Mouse (Mus musculus) embryonic facial prominence, embryonic 12.5 days (tissue): ENCODE measurements around the gene Lrrc43. TPM values are rescaled to one million over a fixed set of nuclear protein-coding genes. Genes with fewer than 3 reads are reported as not detected.
A peak's percentile ranks its signal among the peaks of the same experiment; 100 is the strongest.

Experiments used
- ATAC-seq: fragments of 200-750 bp; cut with Nextera tagmentation; 2 replicates; pipeline ENCODE4 v1.8.0; 2017; ENCODE audit not compliant: insufficient number of reproducible peaks, insufficient read depth, low FRiP score, low TSS enrichment
- H3K27ac ChIP-seq: fragments of 300-500 bp; sonication (generic); 2 replicates; pipeline ENCODE4 v1.5.1; 2016; ENCODE audit warnings: mild to moderate bottlenecking
- H3K27me3 ChIP-seq: fragments of 300-500 bp; sonication (generic); 2 replicates; pipeline ENCODE4 v1.6.1; 2016; ENCODE audit warnings: mild to moderate bottlenecking, moderate library complexity
- H3K36me3 ChIP-seq: fragments of 300-500 bp; sonication (generic); 2 replicates; pipeline ENCODE4 v1.6.1; 2016; ENCODE audit warnings: mild to moderate bottlenecking
- H3K4me1 ChIP-seq: fragments of 300-500 bp; sonication (generic); 2 replicates; pipeline ENCODE4 v1.6.1; 2016
- H3K4me2 ChIP-seq: fragments of 300-500 bp; sonication (generic); replicated peaks from 2 replicates; pipeline ENCODE4 v1.6.1; 2016; ENCODE audit warnings: mild to moderate bottlenecking, moderate library complexity
- H3K4me3 ChIP-seq: fragments of 300-500 bp; sonication (generic); 2 replicates; pipeline ENCODE4 v1.5.1; 2016; ENCODE audit warnings: mild to moderate bottlenecking
- H3K9ac ChIP-seq: fragments of 300-500 bp; sonication (generic); 2 replicates; pipeline ENCODE4 v1.6.1; 2016; ENCODE audit warnings: mild to moderate bottlenecking, moderate library complexity
- H3K9me3 ChIP-seq: fragments of 300-500 bp; sonication (generic); 2 replicates; pipeline ENCODE4 v1.6.1; 2016; ENCODE audit warnings: mild to moderate bottlenecking, moderate library complexity
- WGBS: fragments of 180-500 bp; shearing (Covaris S2); methylation state at CpG from one replicate; pipeline ENCODE4 v1.1.7; 2016; 5-methylcytosine and 5-hydroxymethylcytosine counted together
- polyA plus RNA-seq: library from polyadenylated mRNA; unstranded; fragments of >200 nt; fragmentation: Nextera tagmentation; extraction: Ambion mirVana; gene quantifications from 2 replicates; pipeline ENCODE4 v1.2.1, GENCODE M21; 2016

The Lrrc43 gene
- polyA plus RNA-seq: not detected in 2 replicates

DNA sequence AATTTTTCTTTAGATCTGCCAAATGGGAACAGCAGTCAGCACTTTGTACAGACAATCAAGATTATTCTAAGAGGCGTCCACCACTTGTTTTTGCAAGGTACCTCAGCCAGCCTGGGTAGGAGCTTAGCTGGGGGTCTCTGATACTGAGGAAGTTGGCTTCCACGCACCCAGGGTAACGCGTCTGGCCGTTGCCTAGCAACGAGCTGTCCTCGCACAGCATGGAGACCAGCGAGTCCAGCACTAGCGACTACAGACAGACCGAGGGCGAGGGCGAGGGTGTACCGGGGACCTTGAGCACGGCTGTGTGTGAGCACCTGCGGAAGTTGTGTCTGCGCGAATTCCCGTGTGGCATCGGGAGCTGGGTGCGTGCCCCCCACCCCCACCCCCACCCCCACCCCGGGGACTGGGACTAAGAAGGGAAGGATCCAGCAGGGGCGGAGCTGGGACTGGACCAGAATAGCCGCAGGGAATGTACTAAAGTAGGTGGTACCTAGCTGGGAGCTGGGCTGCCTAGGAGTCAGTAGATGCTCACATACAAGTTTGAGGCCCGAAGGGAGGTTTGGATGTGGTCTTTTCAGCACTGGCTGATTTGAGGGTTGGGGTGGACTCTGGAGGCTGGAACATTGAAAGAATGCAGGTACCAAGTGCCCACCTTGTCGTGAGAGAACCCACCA lies at the start of gene Lrrc43, which contains the start of gene Il31:
TSS of gene Lrrc43 (plus strand) at position 194 of the 674 bp plus-strand sequence.
TSS of gene Il31 (minus strand) at position 378 of the 674 bp plus-strand sequence.
- WGBS: 6% methylated on average over 25 of the region's 25 CpGs

DNA sequence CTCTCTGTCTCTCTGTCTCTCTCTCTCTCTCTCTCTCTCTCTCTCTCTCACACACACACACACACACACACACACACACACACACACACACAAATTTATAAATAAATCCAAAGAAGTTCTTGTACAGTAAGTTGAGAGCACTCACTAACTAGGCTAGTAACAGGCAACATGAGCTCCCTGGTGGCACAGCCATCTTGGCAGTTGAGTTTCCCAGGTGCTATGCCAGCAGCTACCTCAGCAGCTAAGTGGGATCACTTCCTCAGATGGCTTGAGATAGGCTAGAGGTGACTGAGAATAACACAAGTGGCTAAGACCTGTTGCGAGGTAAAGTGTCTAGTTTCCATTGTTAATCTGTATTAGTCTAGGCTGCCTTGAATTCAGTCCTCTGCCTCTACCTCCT lies 49.8 kb upstream of the Lrrc43 start:
- H3K4me2 ChIP-seq: no peak overlapping the region
- 97% methylated on average over 1 of the region's 1 CpGs for WGBS
- no peak overlapping the region for H3K27ac ChIP-seq
- peaks cover 8% of the 10 kb centered on the region for H3K4me1 ChIP-seq
- H3K27me3 ChIP-seq: no peaks in the 10 kb centered on the region
- H3K9me3 ChIP-seq: no peaks in the 10 kb centered on the region
- no peak for ATAC-seq
- no peak overlapping the region for H3K4me3 ChIP-seq
- H3K36me3 ChIP-seq: peaks cover 15% of the 10 kb centered on the region
- no peak overlapping the region for H3K9ac ChIP-seq

More for the DNA sequence above, at the start of gene Lrrc43, which contains the start of gene Il31:
- Histone ChIP-seq H3K27me3 (no peaks in the 10 kb centered on the region), H3K4me1 (peaks cover 10% of the 10 kb centered on the region; the same call in 1 of the 2 replicates), H3K9ac (peak within 1 kb of the TSS; percentile 50; the same call in 1 of the 2 replicates), H3K27ac (no peak within 1 kb of the TSS), H3K4me3 (peak within 1 kb of the TSS; percentile 19; the same call in 1 of the 2 replicates), H3K36me3 (no peaks in the 10 kb centered on the region), H3K9me3 (no peaks in the 10 kb centered on the region), H3K4me2 (peak within 1 kb of the TSS; percentile 50)
- ATAC-seq: 0 out of 2 replicates have a peak, but pooled peaks have one; percentile 15

DNA sequence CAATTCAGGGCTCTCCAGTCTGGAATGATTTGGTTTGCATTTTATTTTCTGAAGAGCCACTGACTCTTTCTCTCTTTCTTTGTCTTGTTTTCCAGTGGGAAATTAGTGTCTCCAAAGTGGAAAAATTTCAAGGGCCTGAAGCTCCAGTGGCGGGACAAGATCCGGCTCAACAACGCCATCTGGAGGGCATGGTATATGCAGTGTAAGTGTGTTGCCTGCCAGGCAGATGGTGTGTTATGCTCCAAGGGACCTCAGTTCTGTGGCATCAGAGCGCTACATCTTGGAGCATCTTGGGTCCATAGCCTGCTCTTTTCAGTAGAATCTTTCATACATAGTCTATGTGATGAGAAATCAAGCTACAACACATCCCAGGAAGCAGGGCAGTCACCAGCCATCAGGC lies 49.2 kb upstream of the Lrrc43 start:
- no peak overlapping the region for H3K4me2 ChIP-seq
- H3K27me3 ChIP-seq: no peaks in the 10 kb centered on the region
- peaks cover 15% of the 10 kb centered on the region for H3K36me3 ChIP-seq
- H3K27ac ChIP-seq: no peak overlapping the region
- no peak overlapping the region for H3K4me3 ChIP-seq
- 82% methylated on average over 4 of the region's 4 CpGs for WGBS
- ATAC-seq: no peak
- H3K9ac ChIP-seq: no peak overlapping the region
- no peaks in the 10 kb centered on the region for H3K9me3 ChIP-seq
- H3K4me1 ChIP-seq: peaks cover 8% of the 10 kb centered on the region

DNA sequence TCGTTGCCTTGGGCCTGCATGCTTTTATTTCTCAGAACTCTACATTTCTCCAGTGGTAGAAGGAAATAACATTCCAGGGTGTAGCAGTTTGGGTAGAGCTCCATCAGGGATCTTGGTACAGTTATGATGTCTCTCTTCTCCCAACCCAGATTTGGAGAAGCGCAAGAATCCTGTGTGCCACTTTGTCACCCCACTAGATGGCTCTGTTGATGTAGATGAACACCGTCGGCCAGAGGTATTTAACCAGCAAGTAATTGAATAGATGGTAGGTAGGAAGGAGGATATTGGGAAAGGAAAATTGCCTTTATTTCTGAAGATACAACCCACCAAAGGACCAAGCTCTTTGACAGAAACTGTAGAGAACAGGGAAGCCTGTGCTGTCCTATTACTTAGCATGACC lies 48.4 kb upstream of the Lrrc43 start:
- no peak for ATAC-seq
- Histone ChIP-seq H3K4me3 (no peak overlapping the region), H3K9me3 (no peaks in the 10 kb centered on the region), H3K27ac (no peak overlapping the region), H3K4me1 (peaks cover 7% of the 10 kb centered on the region), H3K4me2 (no peak overlapping the region), H3K27me3 (no peaks in the 10 kb centered on the region), H3K9ac (no peak overlapping the region), H3K36me3 (peaks cover 17% of the 10 kb centered on the region)
- 73% methylated on average over 4 of the region's 4 CpGs for WGBS

DNA sequence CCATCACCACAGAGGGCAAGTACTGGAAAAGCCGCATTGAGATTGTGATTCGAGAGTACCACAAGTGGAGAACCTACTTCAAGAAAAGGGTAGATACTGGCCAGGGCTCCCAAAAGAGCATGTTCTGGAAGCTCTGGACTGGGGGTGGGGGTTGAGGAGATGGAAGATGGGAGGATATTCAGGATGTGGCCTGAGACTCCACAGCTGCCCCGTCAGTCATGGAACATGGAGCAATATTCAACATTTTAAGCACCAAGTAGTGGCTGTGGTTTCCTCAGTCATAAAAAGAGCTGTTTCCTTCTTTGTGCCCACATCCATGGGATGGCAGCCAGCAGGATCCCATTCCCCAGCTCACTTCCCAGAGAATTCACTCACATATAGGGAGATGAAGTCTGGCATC lies 46.8 kb upstream of the Lrrc43 start:
- Histone ChIP-seq H3K27me3 (no peaks in the 10 kb centered on the region), H3K27ac (no peak overlapping the region), H3K36me3 (peaks cover 33% of the 10 kb centered on the region), H3K9me3 (no peaks in the 10 kb centered on the region), H3K4me3 (no peak overlapping the region), H3K4me2 (no peak overlapping the region), H3K4me1 (no peaks in the 10 kb centered on the region), H3K9ac (no peak overlapping the region)
- 96% methylated on average over 3 of the region's 3 CpGs for WGBS
- ATAC-seq: no peak

DNA sequence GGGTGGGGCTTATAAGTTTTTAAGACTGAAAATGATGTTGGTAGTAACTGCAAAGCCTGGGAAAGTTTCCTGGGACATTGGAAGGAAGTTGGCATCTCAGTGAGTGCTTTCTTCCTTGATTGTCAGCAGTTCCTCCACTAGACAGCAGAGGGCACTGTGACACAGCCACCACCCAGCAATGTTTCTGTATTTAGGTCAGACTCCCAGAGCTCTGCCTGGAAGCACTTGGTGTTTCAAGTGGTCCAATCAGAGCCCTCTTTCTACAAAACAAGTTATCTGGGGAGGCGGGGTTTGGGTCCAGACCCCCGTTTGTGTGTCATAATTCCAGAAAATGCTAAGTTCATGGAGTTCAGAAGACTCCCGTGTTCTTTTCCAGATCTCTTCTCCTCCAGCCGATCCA lies 45.0 kb upstream of the Lrrc43 start:
- Histone ChIP-seq H3K4me3 (no peak overlapping the region), H3K27me3 (no peaks in the 10 kb centered on the region), H3K27ac (no peak overlapping the region), H3K4me1 (no peaks in the 10 kb centered on the region), H3K9ac (no peak overlapping the region), H3K36me3 (peaks cover 46% of the 10 kb centered on the region), H3K4me2 (no peak overlapping the region), H3K9me3 (no peaks in the 10 kb centered on the region)
- no peak for ATAC-seq
- WGBS: 50% methylated on average over 4 of the region's 4 CpGs

DNA sequence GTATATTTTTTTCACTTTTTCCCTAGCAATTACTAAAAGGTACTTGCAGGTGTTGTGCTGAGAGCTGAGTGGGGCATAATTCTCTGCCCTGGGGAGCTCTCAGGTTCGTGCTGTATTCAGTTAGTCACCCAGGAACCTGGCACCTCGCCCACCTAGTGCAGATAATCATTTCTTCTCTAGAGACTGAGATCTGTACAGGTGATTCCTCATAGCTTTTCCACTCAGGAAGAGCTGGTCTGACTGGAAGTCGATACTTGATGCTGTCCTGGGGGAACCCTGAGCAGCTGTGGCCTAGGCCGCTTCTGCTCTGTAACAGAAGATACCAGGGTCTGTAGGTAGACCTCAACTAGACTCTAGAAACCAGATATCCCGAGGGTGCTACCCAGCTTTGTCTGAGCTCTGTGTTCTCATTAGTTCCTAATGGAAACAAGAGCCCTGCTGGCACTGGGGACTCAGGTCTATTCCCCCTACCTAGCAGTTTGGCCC lies 44.2 kb upstream of the Lrrc43 start:
- Histone ChIP-seq H3K9me3 (no peaks in the 10 kb centered on the region), H3K27me3 (no peaks in the 10 kb centered on the region), H3K4me3 (no peak overlapping the region), H3K4me2 (no peak overlapping the region), H3K36me3 (peaks cover 54% of the 10 kb centered on the region), H3K4me1 (no peaks in the 10 kb centered on the region), H3K9ac (no peak overlapping the region), H3K27ac (no peak overlapping the region)
- WGBS: 84% methylated on average over 5 of the region's 5 CpGs
- no peak for ATAC-seq

DNA sequence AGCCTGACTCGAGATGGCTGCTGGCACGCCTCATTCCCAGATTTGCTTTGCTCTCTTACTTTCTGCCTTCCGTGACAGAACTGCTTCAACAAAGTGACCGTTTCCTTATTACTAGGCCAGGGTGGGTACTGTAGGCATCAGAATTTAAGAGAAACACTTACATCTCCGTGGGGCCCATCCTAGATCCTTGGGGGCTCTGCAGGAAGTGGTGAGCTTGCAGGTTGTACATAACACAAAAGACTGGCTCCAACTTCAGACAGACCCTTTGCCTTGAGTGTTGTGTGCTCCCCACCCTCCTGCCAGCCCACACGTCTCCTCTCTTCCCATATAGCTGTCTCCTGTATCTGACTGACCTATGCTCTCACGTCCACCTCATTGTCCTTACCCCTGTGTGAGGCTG lies 37.2 kb upstream of the Lrrc43 start:
- Histone ChIP-seq H3K4me1 (no peaks in the 10 kb centered on the region), H3K4me3 (no peak overlapping the region), H3K9me3 (no peaks in the 10 kb centered on the region), H3K4me2 (no peak overlapping the region), H3K27me3 (no peaks in the 10 kb centered on the region), H3K9ac (no peak overlapping the region), H3K36me3 (peaks cover 75% of the 10 kb centered on the region), H3K27ac (no peak overlapping the region)
- ATAC-seq: no peak
- 89% methylated on average over 7 of the region's 7 CpGs for WGBS

DNA sequence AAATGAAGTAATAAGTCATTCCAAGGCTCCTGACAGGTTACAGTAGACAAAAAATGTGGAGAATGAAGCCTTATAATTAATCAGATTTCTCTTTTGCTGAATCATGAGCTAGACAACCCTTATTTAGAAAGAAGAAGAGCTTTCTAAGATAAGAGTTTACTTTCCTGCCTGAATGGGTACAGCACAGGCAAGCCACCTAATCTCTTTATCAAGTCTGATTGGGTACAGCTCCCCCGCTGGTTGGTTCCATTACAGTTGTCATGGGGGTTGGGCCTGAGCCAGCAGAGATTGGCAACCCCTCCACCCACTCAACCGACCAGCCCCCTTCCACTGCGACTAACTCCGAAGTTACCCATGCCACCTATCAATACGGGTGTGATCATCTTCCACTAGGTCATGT lies 27.7 kb upstream of the Lrrc43 start:
- Histone ChIP-seq H3K4me3 (no peak overlapping the region), H3K9me3 (no peaks in the 10 kb centered on the region), H3K4me1 (no peaks in the 10 kb centered on the region), H3K4me2 (no peak overlapping the region), H3K27me3 (no peaks in the 10 kb centered on the region), H3K36me3 (0 out of 2 replicates have a peak, but pooled peaks cover 1% of the 10 kb centered on the region), H3K27ac (no peak overlapping the region), H3K9ac (no peak overlapping the region)
- WGBS: 65% methylated on average over 5 of the region's 5 CpGs
- ATAC-seq: no peak

DNA sequence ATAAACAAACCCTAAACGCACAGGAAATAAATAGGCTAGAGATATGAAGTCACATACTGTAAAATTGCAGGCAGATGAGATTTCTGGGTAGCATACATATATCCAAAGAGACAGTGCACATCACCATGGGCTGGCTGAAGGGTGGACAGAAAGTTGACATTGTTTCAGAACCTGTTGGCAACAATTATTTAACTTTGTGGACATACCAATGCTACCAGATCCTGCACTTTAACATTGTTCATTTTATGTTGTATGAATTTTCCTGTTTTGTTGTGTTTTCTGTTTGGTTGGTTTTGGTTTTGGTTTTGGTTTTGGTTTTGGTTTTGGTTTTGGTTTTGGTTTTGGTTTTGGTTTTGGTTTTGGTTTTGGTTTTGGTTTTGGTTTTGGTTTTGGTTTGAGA lies 24.5 kb upstream of the Lrrc43 start:
- Histone ChIP-seq H3K27ac (no peak overlapping the region), H3K9ac (no peak overlapping the region), H3K4me3 (no peak overlapping the region), H3K9me3 (no peaks in the 10 kb centered on the region), H3K27me3 (no peaks in the 10 kb centered on the region), H3K4me1 (no peaks in the 10 kb centered on the region), H3K36me3 (no peaks in the 10 kb centered on the region), H3K4me2 (no peak overlapping the region)
- ATAC-seq: no peak
- WGBS: 74% methylated on average over 1 of the region's 1 CpGs

DNA sequence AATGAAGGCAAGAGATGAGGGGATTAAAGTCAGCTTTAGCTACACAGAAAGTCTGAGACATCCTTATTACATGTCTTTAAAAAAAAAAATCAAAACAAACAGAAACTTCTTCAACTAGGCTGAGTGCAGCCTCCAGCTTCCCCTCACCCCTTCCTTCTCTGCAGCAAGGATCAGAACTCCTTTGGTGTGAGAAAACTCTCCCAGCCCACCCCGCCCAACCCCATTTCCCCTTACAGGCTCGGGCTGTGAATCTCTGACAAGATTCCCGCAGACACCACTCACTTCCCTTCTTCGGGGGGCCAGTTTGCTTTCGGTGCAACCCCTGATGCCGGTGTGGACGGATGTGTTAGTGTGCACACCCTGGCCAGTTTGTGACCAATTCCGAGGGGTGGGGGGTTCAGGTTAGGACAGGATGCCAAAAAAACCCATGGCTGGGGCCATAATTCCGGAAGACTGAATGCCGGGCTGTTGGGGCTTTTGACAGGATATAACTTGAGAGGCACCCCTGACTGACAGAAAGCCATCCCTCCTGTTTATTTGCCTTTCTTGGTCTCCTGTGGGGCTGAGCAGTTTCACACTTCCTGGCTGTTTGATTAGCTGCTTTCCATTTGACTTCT lies 18.2 kb upstream of the Lrrc43 start:
- Histone ChIP-seq H3K9ac (no peak overlapping the region), H3K27me3 (no peaks in the 10 kb centered on the region), H3K4me1 (no peaks in the 10 kb centered on the region), H3K4me2 (no peak overlapping the region), H3K9me3 (no peaks in the 10 kb centered on the region), H3K4me3 (no peak overlapping the region), H3K27ac (peak overlapping the region; percentile 54; the same call in 1 of the 2 replicates), H3K36me3 (no peaks in the 10 kb centered on the region)
- no peak for ATAC-seq
- 60% methylated on average over 10 of the region's 10 CpGs for WGBS

DNA sequence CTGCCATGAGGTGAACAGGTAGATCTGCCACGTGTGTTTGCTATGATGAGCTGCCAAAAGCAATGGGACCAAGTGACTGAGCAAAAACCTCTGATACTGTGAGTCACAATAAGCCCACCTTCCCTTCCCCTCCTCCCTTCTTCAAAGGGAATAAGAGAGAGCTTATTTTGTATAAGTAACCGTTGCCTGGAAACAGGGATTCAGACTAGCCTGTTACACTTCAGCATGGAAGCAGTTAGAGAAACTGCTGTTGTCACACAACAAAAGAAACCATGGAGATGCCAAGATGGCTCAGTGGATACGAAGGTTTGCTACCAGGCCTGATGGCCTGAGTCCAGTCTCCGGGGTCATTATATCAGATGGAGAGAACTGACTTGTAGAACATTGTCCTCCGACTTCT lies 15.3 kb upstream of the Lrrc43 start:
- Histone ChIP-seq H3K36me3 (no peaks in the 10 kb centered on the region), H3K9me3 (no peaks in the 10 kb centered on the region), H3K4me3 (no peak overlapping the region), H3K9ac (no peak overlapping the region), H3K27ac (no peak overlapping the region), H3K4me1 (no peaks in the 10 kb centered on the region), H3K4me2 (no peak overlapping the region), H3K27me3 (no peaks in the 10 kb centered on the region)
- ATAC-seq: no peak
- WGBS: 87% methylated on average over 5 of the region's 5 CpGs
